Mouse (Mus musculus) limb, embryonic 11.5 days (tissue): ENCODE measurements at regions not wholly inside any gene's neighbourhood (a gene's known extent, or its start where the extent isn't known, plus 50 kb on each side); places are given as distances from the start of the nearest gene placed in this dataset.

Experiments used
- ATAC-seq: fragments of 200-750 bp; cut with Nextera tagmentation; 2 replicates; pipeline ENCODE4 v1.8.0; 2017; ENCODE audit warnings: low read depth; ENCODE audit not compliant: insufficient number of reproducible peaks, low FRiP score, low TSS enrichment
- DNase-seq: peaks from one replicate; pipeline ENCODE4 v3.0.0-alpha.2; 2015; ENCODE audit warnings: low spot score
- H3K27ac ChIP-seq: fragments of 300-500 bp; sonication (generic); replicated peaks from 2 replicates; pipeline ENCODE4 v1.5.1; 2014; ENCODE audit warnings: low read depth, mild to moderate bottlenecking, low read length
- H3K27me3 ChIP-seq: fragments of 300-500 bp; sonication (generic); 2 replicates; pipeline ENCODE4 v1.6.1; 2014; ENCODE audit warnings: mild to moderate bottlenecking, low read length, mixed read lengths; ENCODE audit not compliant: control insufficient read depth, insufficient read depth
- H3K36me3 ChIP-seq: fragments of 300-500 bp; sonication (generic); 2 replicates; pipeline ENCODE4 v1.6.1; 2014; ENCODE audit warnings: mild to moderate bottlenecking, low read length, moderate library complexity, mixed read lengths; ENCODE audit not compliant: control insufficient read depth, insufficient read depth
- H3K4me1 ChIP-seq: fragments of 300-500 bp; sonication (generic); 2 replicates; pipeline ENCODE4 v1.6.1; 2014; ENCODE audit warnings: low read length, mixed read lengths; ENCODE audit not compliant: control insufficient read depth, insufficient read depth
- H3K4me2 ChIP-seq: fragments of 300-500 bp; sonication (generic); 2 replicates; pipeline ENCODE4 v1.6.1; 2014; ENCODE audit warnings: low read depth, mild to moderate bottlenecking, moderate library complexity; ENCODE audit not compliant: severe bottlenecking
- H3K4me3 ChIP-seq: fragments of 300-500 bp; sonication (generic); 2 replicates; pipeline ENCODE4 v1.5.1; 2014; ENCODE audit warnings: low read depth, low read length
- H3K9ac ChIP-seq: fragments of 300-500 bp; sonication (generic); 2 replicates; pipeline ENCODE4 v1.6.1; 2014; ENCODE audit warnings: mild to moderate bottlenecking, low read length
- H3K9me3 ChIP-seq: fragments of 300-500 bp; sonication (generic); 2 replicates; pipeline ENCODE4 v1.6.1; 2016; ENCODE audit warnings: low read length; ENCODE audit not compliant: control insufficient read depth
- WGBS: fragments of 180-500 bp; shearing (Covaris S2); extraction: QIAGEN DNeasy Blood & Tissue Kit; methylation state at CpG from one replicate; pipeline ENCODE4 v1.1.7; 2014; 5-methylcytosine and 5-hydroxymethylcytosine counted together

DNA sequence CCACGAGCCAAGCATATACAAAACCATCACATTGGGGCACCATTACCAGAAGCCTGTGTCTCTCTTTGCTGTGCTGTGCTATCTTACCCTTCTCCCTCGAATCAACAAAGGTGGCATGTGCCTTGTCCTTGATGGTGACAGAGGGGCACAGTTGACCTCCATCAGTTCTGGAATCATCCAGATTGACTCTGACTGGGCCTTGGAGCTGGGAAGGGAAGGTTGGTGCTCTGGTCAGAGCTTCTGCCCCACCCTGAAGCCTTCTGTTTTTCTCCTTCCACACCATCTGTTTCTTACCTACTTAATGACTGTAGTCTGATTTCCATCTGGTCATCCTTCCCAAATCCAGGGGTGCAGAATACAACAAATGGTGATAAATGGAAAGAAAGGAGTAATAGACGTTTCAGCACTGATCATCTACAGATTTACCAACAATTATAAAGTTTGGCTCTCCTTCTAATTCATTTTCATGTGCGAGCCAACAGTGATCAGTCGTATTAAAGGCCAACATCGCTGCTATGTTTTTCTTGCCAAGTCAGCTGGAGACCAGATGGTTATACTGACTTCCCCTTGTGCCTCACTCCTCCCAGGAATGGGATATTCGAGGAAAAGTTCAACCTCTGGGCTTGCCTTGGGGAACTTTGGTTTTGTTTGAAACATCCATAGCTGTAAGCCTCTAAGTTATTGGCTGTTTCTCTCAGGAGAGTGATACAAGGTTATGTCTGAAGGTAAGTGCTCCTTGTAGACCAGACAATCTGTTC lies 55.1 kb upstream of the Kcnj15 start:
- no peaks in the 10 kb centered on the region for H3K4me1 ChIP-seq
- no peak overlapping the region for H3K27ac ChIP-seq
- no peaks in the 10 kb centered on the region for H3K9me3 ChIP-seq
- no peak overlapping the region for H3K4me3 ChIP-seq
- no peak overlapping the region for H3K9ac ChIP-seq
- no peaks in the 10 kb centered on the region for H3K27me3 ChIP-seq
- H3K4me2 ChIP-seq: no peak overlapping the region
- DNase-seq: no peak
- WGBS: 72% methylated on average over 7 of the region's 7 CpGs
- no peak for ATAC-seq
- H3K36me3 ChIP-seq: no peaks in the 10 kb centered on the region

DNA sequence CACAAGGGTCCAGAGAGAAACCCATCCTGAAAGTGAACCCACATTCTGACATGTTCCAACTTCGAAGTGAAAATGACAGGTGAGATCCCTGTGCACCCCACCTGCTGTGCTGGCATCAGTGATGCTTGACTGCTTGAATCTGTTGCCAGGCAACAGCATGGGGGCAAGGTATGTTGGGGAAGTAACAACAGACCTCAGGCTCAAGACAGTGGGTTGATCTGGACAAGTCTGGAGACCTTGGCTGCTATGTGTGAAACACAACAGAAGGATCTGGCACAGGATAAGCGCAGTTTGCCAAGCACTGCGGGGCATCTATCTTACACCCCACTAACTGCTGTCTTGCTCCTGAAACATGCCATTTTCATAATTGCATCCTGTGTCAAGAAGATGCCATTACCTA lies 54.3 kb upstream of the Kcnj15 start:
- Histone ChIP-seq H3K4me1 (no peaks in the 10 kb centered on the region), H3K27ac (no peak overlapping the region), H3K9ac (no peak overlapping the region), H3K36me3 (no peaks in the 10 kb centered on the region), H3K4me3 (no peak overlapping the region), H3K4me2 (no peak overlapping the region), H3K9me3 (no peaks in the 10 kb centered on the region), H3K27me3 (no peaks in the 10 kb centered on the region)
- 90% methylated on average over 3 of the region's 3 CpGs for WGBS
- DNase-seq (no peak), ATAC-seq (no peak)

DNA sequence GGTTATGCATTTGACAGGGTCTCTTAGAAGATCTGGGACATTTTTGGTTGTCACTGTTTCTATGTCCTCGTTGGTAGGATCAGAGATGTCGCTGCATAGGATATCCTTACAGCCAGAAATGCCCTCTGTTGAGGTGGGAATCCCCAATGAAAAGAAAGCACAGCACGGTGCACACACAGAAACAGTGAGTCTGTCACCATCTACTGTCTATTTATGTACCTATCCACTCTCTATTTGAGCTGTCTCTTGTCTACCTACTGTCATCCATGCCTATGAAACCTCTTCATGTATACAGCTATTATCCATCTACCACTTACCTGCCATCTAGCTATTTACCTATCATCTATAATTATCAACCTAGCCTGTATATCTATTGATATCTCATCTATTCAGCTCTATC lies 53.6 kb upstream of the Kcnj15 start:
- H3K27me3 ChIP-seq: no peaks in the 10 kb centered on the region
- no peak overlapping the region for H3K4me2 ChIP-seq
- H3K9me3 ChIP-seq: no peaks in the 10 kb centered on the region
- no peak overlapping the region for H3K9ac ChIP-seq
- DNase-seq (no peak), ATAC-seq (no peak)
- no peak overlapping the region for H3K27ac ChIP-seq
- no peaks in the 10 kb centered on the region for H3K36me3 ChIP-seq
- H3K4me1 ChIP-seq: no peaks in the 10 kb centered on the region
- H3K4me3 ChIP-seq: no peak overlapping the region
- WGBS: 78% methylated on average over 3 of the region's 3 CpGs

DNA sequence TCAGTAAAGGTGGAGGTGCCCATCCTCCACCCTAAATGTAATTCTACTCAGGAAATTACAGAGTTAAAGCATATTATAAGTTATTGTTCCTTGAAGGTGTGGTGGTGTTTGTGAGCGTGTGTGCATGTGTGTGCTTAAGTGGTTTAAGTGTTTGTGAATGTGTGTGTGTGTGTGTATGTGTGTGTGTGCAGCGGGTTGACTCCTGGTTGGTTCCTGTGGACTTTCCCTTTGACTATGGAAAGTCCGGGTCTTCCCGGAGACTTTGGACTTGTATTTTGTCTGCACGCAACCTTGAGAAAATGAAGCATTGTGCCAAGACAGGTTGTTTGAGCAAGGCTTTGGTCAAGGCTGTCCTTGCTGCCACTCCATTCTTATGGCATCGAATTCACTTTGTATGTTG lies 52.9 kb upstream of the Kcnj15 start:
- 93% methylated on average over 6 of the region's 6 CpGs for WGBS
- Histone ChIP-seq H3K9me3 (no peaks in the 10 kb centered on the region), H3K4me1 (no peaks in the 10 kb centered on the region), H3K27me3 (no peaks in the 10 kb centered on the region), H3K4me2 (no peak overlapping the region), H3K27ac (no peak overlapping the region), H3K4me3 (no peak overlapping the region), H3K9ac (no peak overlapping the region), H3K36me3 (no peaks in the 10 kb centered on the region)
- DNase-seq (no peak), ATAC-seq (no peak)

DNA sequence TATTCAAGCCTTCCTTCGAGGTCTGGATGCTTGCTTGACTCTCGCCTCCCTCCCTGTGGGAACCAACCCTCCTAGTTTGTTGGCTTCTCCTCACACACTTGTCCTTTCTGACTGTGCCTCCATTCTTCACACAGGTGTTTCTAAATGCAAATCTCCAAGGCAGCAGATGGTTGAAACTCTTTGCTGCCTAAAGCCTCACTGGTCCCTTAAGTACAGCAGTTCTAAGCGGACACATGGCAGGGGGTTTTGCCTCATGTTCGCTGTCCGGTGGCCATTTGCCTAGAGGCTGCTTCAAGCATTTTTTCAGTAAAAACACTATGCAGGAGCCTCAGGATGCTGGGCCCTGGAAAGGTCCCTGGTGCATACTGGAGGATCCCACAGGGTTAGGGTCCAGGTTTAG lies 50.9 kb upstream of the Kcnj15 start:
- no peak overlapping the region for H3K27ac ChIP-seq
- ATAC-seq: no peak
- H3K4me1 ChIP-seq: no peaks in the 10 kb centered on the region
- no peak overlapping the region for H3K4me2 ChIP-seq
- DNase-seq: no peak
- H3K9ac ChIP-seq: no peak overlapping the region
- no peaks in the 10 kb centered on the region for H3K9me3 ChIP-seq
- H3K27me3 ChIP-seq: no peaks in the 10 kb centered on the region
- H3K4me3 ChIP-seq: no peak overlapping the region
- H3K36me3 ChIP-seq: no peaks in the 10 kb centered on the region
- 90% methylated on average over 5 of the region's 5 CpGs for WGBS

DNA sequence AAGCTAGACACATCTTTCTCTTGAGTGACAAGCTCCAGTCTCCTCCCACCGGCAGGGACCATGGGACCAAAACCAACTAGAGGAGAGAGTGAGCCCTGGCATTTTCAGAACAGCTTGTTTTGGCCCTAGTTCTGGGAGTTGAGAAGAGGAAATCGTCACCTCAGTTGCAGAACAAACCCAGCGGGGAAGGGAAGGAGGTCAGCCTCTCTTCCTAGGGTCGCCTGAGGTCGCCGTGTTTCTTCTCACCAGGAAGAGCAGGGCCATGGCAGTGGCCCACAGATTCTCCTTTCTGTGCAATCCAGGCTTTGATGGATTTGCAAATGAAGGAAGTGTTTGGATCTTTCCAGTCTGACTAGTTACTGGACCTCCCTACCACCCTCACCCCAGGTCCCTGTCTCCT lies 49.8 kb upstream of the Kcnj15 start:
- Histone ChIP-seq H3K4me3 (no peak overlapping the region), H3K4me2 (no peak overlapping the region)
- no peak for ATAC-seq

More for the DNA sequence above, 49.8 kb upstream of the Kcnj15 start:
- Histone ChIP-seq H3K27me3 (no peaks in the 10 kb centered on the region), H3K9me3 (no peaks in the 10 kb centered on the region), H3K36me3 (no peaks in the 10 kb centered on the region), H3K27ac (no peak overlapping the region), H3K4me1 (no peaks in the 10 kb centered on the region), H3K9ac (no peak overlapping the region)
- 68% methylated on average over 6 of the region's 6 CpGs for WGBS
- DNase-seq: no peak
